Mouse (Mus musculus) midbrain, embryonic 13.5 days (tissue): ENCODE data around the gene 1700092M07Rik. TPM values are rescaled to one million over a fixed set of nuclear protein-coding genes. Genes with fewer than 3 reads are reported as not detected.
A peak's percentile ranks its signal among the peaks of the same experiment; 100 is the strongest.
"Not testable (repeated sequence)": the region's sequence is repeated elsewhere in the genome, so short reads cannot be mapped to it uniquely, and the experiment has no call there.

ENCODE experiments used
- ATAC-seq: fragments of 200-750 bp; cut with Nextera tagmentation; 2 replicates; pipeline ENCODE4 v1.8.0; 2017; ENCODE audit warnings: mild to moderate bottlenecking, moderate TSS enrichment, moderate library complexity
- H3K27ac ChIP-seq: fragments of 300-500 bp; sonication (generic); 2 replicates; pipeline ENCODE4 v1.5.1; 2015; ENCODE audit warnings: inconsistent platforms, mild to moderate bottlenecking, moderate library complexity
- H3K27me3 ChIP-seq: fragments of 300-500 bp; sonication (generic); 2 replicates; pipeline ENCODE4 v1.6.1; 2015; ENCODE audit warnings: mild to moderate bottlenecking, inconsistent platforms
- H3K36me3 ChIP-seq: fragments of 300-500 bp; sonication (generic); 2 replicates; pipeline ENCODE4 v1.6.1; 2015; ENCODE audit warnings: mild to moderate bottlenecking, inconsistent platforms
- H3K4me1 ChIP-seq: fragments of 300-500 bp; sonication (generic); replicated peaks from 2 replicates; pipeline ENCODE4 v1.6.1; 2015; ENCODE audit warnings: inconsistent platforms
- H3K4me2 ChIP-seq: fragments of 300-500 bp; sonication (generic); replicated peaks from 2 replicates; pipeline ENCODE4 v1.6.1; 2015; ENCODE audit warnings: moderate library complexity, mild to moderate bottlenecking, inconsistent platforms
- H3K4me3 ChIP-seq: fragments of 300-500 bp; sonication (generic); replicated peaks from 2 replicates; pipeline ENCODE4 v1.5.1; 2015; ENCODE audit warnings: mild to moderate bottlenecking, inconsistent platforms
- H3K9ac ChIP-seq: fragments of 300-500 bp; sonication (generic); replicated peaks from 2 replicates; pipeline ENCODE4 v1.6.1; 2015; ENCODE audit warnings: mild to moderate bottlenecking, inconsistent platforms
- H3K9me3 ChIP-seq: fragments of 300-500 bp; sonication (generic); 2 replicates; pipeline ENCODE4 v1.6.1; 2016; ENCODE audit warnings: mild to moderate bottlenecking, inconsistent platforms
- WGBS: fragments of 180-500 bp; shearing (Covaris S2); methylation state at CpG from one replicate; pipeline ENCODE4 v1.1.7; 2015; 5-methylcytosine and 5-hydroxymethylcytosine counted together
- polyA plus RNA-seq: library from polyadenylated mRNA; unstranded; fragments of >200 nt; fragmentation: Nextera tagmentation; extraction: Ambion mirVana; gene quantifications from 2 replicates; pipeline ENCODE4 v1.2.1, GENCODE M21; 2015

1700092M07Rik gene
- polyA plus RNA-seq, 1 experiment from 2014 or later = 2.5 TPM

DNA sequence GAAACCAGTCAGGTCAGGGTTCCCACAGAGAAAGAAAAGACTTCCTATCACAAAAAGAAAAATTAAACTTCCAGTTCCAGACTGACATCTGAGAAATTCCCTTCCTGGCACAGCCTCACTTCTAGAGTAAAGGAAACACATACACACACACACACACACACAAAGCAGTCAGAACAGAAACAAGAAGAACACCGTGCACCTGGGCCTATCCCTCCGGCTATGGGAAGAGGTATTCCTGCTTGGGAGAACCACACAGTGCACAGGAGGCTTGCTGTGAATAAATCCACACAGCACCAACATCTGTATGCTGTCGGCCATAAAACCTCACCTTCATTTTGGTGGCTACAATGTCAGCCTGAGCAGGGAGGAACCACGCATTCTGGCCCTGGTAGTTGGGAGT is 29.0 kb upstream of the 1700092M07Rik start:
- H3K9ac ChIP-seq = peak overlapping the region; percentile 81
- 85% methylated on average over 4 of the region's 4 CpGs for WGBS
- H3K27ac ChIP-seq = peak overlapping the region; percentile 10; the same call in 1 of the 2 replicates
- H3K27me3 ChIP-seq = no peaks in the 10 kb centered on the region
- no peak for ATAC-seq
- peak overlapping the region; percentile 63 for H3K4me2 ChIP-seq
- peaks cover 49% of the 10 kb centered on the region for H3K36me3 ChIP-seq
- no peaks in the 10 kb centered on the region for H3K9me3 ChIP-seq
- H3K4me1 ChIP-seq = peaks cover 33% of the 10 kb centered on the region
- H3K4me3 ChIP-seq = peak overlapping the region; percentile 67

DNA sequence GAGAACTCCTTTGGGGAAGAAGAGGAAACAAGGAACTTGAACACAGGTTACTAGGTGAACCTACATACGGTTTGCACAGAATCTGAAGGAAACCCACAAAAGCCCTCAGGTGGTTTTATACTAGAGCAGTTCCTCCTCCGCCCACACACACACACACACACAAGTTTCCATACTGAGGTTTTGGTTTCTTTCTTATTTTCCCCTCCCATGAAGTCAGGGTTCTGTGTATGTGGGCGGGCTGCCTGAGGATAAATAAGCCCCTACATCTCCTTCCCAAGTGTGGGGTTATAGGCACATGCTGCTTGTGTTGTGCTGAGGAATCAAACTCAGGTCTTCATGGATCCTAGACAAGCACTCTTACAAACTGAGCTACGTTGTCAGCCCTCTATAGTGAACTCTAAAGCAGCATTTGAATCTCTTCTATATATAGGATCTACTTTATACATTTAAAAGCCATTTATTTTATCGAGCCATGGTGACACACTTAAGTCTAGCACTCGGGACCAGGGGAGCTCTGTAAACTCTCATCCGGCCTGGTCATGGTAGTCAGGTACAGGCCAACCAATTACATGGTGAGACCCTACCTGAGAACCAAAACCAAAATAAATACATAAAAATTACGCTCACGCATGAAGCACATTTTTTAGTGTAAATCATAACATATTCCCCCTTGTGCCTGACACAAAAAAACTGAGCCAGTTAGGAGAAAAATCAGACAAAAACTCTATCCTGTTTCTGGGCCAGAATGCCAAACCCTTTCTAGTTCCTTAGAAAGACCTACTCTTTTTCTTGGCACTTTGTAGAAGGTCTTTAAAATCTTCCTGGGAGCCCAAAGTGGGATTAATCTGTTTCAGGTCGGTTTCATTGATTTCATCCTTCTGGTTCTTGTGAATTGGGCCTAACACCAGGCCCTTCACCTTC is 28.3 kb upstream of the 1700092M07Rik start:
- peak overlapping the region; percentile 92 for H3K27ac ChIP-seq
- H3K9me3 ChIP-seq = no peaks in the 10 kb centered on the region
- H3K36me3 ChIP-seq = peaks cover 43% of the 10 kb centered on the region
- WGBS = 74% methylated on average over 10 of the region's 10 CpGs
- H3K4me3 ChIP-seq = peak overlapping the region; percentile 67
- H3K4me1 ChIP-seq = peaks cover 33% of the 10 kb centered on the region
- H3K4me2 ChIP-seq = peak overlapping the region; percentile 63
- ATAC-seq = no peak
- peak overlapping the region; percentile 81 for H3K9ac ChIP-seq
- no peaks in the 10 kb centered on the region for H3K27me3 ChIP-seq

DNA sequence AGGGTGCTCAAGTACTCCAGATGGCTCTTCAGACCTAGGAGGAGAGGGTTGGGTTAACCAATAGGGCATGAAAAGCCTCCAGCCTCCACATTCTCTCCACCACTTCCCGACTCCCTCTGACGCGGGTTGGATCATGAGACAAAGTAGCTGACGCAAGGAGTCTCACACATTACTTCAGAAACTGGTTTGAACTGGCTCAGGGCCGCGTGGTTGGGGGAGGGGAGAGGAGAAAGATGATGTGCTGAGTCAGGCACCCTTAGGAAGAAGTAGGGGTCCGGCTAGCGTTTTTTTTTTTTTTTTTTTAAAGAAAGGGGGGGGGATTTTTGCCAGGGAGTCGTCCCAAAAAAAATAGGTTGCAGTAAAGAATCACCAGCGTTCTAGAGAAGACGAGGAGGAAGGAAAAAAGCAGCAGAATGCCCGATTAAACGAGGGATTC is 27.6 kb upstream of the 1700092M07Rik start:
- peak; percentile 77 for ATAC-seq
- under 1% methylated on average over 13 of the region's 13 CpGs for WGBS
- Histone ChIP-seq H3K27ac (peak overlapping the region; percentile 92), H3K27me3 (no peaks in the 10 kb centered on the region), H3K36me3 (peaks cover 37% of the 10 kb centered on the region), H3K4me1 (peaks cover 33% of the 10 kb centered on the region), H3K4me2 (peak overlapping the region; percentile 63), H3K9me3 (no peaks in the 10 kb centered on the region), H3K4me3 (peak overlapping the region; percentile 67), H3K9ac (peak overlapping the region; percentile 81)

DNA sequence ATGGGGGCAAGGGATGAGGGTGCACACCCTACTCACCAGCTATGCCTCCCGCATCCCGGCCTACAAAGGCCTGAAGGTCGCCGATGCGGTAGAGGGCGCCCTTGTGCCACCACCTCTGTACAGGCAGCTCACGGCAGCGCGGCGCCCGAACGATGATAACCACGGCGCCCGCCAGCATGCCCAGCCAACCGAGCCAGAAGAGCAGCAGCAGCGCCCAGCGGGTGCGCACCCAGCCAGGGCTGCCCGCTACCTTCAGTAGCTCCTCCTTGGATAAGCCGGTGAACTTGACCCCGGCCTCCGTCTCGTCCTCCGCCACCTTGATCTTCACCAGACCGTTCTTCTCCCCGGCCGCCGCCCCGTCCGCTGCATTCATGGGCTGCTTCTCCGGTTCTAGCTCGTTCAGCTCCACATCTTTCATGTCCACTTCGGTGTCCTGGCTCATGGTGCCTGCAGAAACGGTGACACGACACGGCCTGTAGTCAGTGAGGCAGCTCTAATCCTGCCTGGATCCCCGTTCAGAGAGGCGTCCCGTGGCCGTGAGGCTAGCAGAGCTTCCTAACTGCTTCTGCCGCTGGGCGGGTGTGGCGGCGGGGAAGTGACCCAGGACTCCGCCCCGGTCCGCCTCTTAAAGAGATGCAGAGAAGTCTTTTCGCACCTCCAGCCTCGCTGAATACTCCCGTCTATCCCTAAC is 27.1 kb upstream of the 1700092M07Rik start:
- WGBS = under 1% methylated on average over 51 of the region's 51 CpGs
- H3K4me2 ChIP-seq = peak overlapping the region; percentile 63
- peaks cover 33% of the 10 kb centered on the region for H3K4me1 ChIP-seq
- H3K9me3 ChIP-seq = no peaks in the 10 kb centered on the region
- peak overlapping the region; percentile 81 for H3K9ac ChIP-seq
- peak overlapping the region; percentile 92 for H3K27ac ChIP-seq
- no peaks in the 10 kb centered on the region for H3K27me3 ChIP-seq
- peak overlapping the region; percentile 67 for H3K4me3 ChIP-seq
- peaks cover 31% of the 10 kb centered on the region for H3K36me3 ChIP-seq
- ATAC-seq = peak; percentile 97

DNA sequence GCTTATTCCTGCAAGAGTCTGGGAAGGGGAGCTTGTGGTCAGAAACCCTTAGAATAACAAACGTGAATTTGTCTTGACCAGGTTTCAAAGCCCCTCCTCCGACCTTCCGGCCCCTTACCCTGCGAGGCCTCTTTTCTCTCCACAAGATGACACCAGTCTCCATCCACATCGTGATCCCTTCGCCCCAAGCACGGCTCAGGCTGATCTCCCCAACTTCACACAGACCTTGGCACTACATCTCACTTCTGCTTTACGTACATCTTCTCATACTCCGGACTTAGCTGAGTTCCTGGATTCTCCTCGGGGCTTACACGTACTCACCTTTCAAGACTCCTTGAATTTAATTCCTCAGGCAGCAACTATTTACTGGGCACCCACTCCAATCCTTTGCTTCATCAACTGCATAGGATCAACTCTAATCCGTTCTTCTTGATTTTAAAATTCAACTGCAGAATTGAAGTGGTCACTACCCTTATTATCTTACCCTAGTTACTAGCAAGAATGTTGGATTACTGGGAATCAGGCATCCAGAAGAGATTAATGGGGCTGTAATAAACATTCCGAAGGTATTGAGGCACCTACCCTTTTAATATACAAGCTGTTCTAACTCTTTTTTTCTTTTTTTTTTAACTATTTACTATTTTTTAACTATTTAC is 26.4 kb upstream of the 1700092M07Rik start:
- Histone ChIP-seq H3K27me3 (no peaks in the 10 kb centered on the region), H3K4me3 (peak overlapping the region; percentile 67), H3K4me2 (peak overlapping the region; percentile 63), H3K4me1 (peaks cover 33% of the 10 kb centered on the region), H3K9ac (peak overlapping the region; percentile 81), H3K27ac (peak overlapping the region; percentile 92), H3K36me3 (peaks cover 25% of the 10 kb centered on the region), H3K9me3 (no peaks in the 10 kb centered on the region)
- WGBS = 6% methylated on average over 13 of the region's 13 CpGs
- peak; percentile 37 for ATAC-seq

DNA sequence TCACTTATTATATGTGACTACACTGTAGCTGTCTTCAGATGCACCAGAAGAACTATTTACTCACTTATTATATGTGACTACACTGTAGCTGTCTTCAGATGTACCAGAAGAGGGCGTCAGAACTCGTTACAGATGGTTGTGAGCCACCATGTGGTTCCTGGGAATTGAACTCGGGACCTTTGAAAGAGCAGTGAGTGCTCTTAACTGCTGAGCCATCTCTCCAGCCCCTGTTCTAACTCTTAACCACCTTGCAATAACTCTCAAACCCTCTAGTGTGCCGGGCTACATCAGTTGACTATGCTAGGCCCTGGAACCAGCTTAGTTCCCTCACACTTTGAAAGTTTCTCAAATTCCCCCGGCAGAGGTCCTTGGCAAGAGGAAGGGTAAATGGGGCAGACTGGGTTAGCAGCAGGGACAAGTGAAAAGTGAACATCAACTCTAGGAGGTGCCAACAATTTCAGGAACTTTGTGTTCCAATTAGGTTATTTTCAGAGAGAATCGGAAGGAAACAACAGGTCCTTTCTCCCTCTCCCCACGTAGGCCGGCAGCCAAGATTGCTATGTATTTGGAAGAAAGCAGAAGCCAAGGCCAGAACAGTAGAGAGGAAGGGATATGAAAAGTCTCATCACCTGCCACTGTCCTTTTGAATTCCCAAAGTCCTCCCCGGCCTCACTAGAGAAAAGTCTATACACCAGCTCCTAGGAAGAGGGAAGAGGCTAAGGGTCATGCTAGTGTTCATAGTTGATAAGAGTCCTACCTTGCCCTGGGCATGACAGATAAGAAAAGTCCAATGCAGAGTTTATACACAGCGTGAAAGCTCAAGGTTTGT is 25.7 kb upstream of the 1700092M07Rik start:
- H3K9ac ChIP-seq = no peak overlapping the region
- no peak overlapping the region for H3K4me2 ChIP-seq
- H3K36me3 ChIP-seq = peaks cover 17% of the 10 kb centered on the region
- ATAC-seq = no peak
- no peaks in the 10 kb centered on the region for H3K9me3 ChIP-seq
- no peak overlapping the region for H3K27ac ChIP-seq
- H3K4me1 ChIP-seq = peaks cover 33% of the 10 kb centered on the region
- H3K4me3 ChIP-seq = no peak overlapping the region
- 72% methylated on average over 10 of the region's 10 CpGs for WGBS
- H3K27me3 ChIP-seq = no peaks in the 10 kb centered on the region

DNA sequence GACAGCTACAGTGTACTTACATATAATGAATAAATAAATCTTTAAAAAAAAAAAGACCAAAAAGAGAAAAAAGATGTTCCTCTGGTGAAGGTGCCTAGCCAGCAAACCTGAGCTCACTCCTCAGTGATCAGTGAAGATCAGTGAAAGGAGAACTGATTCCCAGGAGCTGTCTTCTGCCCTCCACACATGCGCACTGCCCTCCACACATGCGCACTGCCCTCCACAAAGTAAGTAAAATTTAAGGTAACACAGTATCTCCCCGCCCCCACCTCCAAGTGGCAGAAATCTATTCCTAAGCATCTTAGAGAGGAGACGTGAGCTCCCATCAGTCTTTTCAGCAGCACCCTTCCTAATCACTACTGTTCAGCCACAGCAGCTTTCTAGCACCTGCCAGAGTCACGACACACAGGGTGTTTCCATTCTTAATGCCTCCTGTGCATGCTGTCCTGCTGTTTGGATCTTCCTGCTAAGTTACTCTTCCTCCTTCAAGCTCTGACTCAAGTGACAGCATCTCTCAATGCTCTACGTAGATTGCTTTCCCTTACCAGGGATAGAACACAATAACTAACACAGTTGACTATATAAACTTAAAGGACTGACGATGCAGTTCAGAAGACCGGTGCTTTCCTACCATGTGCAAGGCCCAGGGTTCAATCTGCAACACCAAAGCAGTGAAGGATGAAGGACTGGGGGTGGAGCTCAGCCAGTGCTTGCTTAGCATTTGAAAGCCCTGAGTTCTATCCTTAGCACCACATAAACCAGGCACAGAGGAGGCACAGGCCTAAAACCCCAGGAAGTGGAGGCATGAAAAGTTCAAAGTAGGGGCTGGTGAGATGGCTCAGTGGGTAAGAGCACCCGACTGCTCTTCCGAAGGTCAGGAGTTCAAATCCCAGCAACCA is 24.4 kb upstream of the 1700092M07Rik start:
- ATAC-seq = no peak
- 65% methylated on average over 10 of the region's 10 CpGs for WGBS

DNA sequence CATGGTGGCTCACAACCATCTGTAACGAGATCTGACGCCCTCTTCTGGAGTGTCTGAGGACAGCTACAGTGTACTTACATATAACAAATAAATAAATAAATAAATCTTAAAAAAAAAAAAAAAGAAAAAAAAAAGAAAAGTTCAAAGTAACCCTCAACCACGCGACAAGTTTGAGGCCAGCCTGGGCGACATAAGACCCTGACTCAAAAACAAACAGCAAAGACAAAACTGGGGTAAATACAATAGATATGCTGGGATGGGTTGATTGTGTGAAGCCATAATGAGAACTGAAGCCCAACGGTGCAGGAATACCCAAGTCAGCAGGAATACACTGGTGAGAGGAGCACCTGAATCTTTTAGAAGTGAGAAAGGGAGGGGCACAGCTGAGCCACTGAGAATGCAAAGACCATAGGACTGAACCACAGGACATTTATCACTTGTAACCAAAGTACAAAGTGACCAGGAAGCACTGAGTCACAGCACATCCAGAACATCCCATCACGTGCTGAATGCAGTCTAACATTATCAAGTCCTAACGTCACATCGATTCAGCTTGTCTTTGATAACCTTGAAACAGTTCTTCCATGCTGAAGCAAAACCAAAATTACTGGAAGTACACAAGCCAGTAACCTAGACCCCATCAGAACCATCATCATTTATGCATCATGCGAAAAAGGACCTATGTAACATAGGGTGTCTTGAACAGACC is 23.6 kb upstream of the 1700092M07Rik start:
- Histone ChIP-seq H3K27me3 (no peaks in the 10 kb centered on the region), H3K27ac (no peak overlapping the region), H3K9ac (no peak overlapping the region), H3K36me3 (no peaks in the 10 kb centered on the region), H3K4me3 (no peak overlapping the region), H3K9me3 (no peaks in the 10 kb centered on the region), H3K4me2 (no peak overlapping the region), H3K4me1 (peaks cover 24% of the 10 kb centered on the region)
- ATAC-seq = no peak
- WGBS = 69% methylated on average over 8 of the region's 10 CpGs

More for the DNA sequence above, 24.4 kb upstream of the 1700092M07Rik start:
- Histone ChIP-seq H3K9ac (no peak overlapping the region), H3K4me3 (no peak overlapping the region), H3K36me3 (peaks cover 5% of the 10 kb centered on the region), H3K27ac (no peak overlapping the region), H3K4me2 (no peak overlapping the region), H3K27me3 (no peaks in the 10 kb centered on the region), H3K9me3 (no peaks in the 10 kb centered on the region), H3K4me1 (peaks cover 24% of the 10 kb centered on the region)

DNA sequence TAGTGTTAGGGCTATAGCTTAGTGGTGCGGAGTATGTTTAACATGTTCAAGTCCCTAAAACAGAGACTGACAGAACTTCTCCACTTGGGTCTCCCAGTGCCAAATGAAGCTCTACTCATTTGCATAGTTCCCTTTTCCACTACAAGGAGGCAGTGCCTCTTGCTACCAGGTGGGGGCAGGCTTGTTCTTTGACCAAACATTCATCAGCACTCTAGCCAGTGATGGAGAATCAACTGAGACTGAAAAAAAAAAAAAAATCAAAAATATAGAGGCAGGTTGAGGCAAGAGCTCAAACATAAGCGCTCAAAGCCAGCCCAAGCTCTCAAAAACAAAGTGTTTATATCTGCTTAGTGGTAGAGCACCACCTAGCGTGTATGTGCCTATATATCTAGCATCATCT is 22.2 kb upstream of the 1700092M07Rik start:
- Histone ChIP-seq H3K9me3 (no peaks in the 10 kb centered on the region), H3K9ac (no peak overlapping the region), H3K36me3 (no peaks in the 10 kb centered on the region), H3K27ac (no peak overlapping the region), H3K4me3 (no peak overlapping the region), H3K4me1 (peaks cover 22% of the 10 kb centered on the region), H3K27me3 (no peaks in the 10 kb centered on the region), H3K4me2 (no peak overlapping the region)
- ATAC-seq = no peak
- 72% methylated on average over 3 of the region's 3 CpGs for WGBS

DNA sequence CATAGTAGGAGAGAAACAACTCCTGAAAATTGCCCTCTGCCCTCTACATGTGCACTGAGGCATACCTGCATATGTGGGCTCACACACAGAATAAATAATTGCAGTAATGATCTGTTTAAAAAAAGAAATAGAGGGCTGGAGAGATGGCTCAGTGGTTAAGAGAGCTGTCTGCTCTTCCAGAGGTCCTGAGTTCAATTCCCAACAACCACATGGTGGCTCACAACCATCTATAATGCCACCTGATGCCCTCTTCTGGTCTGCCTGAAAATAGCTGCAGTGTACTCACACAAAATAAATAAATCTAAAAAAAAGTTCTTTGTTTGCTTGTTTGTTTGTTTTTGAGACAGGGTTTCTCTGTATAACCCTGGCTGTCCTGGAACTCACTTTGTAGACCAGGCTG is 21.5 kb upstream of the 1700092M07Rik start:
- H3K27ac ChIP-seq, H3K9ac ChIP-seq, ATAC-seq: not testable (repeated sequence)

More for the DNA sequence above, 21.5 kb upstream of the 1700092M07Rik start:
- not testable (repeated sequence) for H3K4me2 ChIP-seq, H3K36me3 ChIP-seq, H3K4me3 ChIP-seq, H3K27me3 ChIP-seq, H3K9me3 ChIP-seq
- peaks cover 22% of the 10 kb centered on the region for H3K4me1 ChIP-seq
